Mouse (Mus musculus) midbrain, embryonic 11.5 days (tissue): Measurements from ENCODE around the gene Washc3. TPM values are rescaled to one million over a fixed set of nuclear protein-coding genes. Genes with fewer than 3 reads are reported as not detected.

Source experiments
- ATAC-seq: fragments of 200-750 bp; cut with Nextera tagmentation; 2 replicates; pipeline ENCODE4 v1.8.0; 2017; ENCODE audit warnings: moderate TSS enrichment, moderate library complexity; ENCODE audit not compliant: low FRiP score
- DNase-seq: peaks from one replicate; pipeline ENCODE4 v3.0.0; 2015; ENCODE audit warnings: low spot score; ENCODE audit errors: missing footprints
- H3K27ac ChIP-seq: fragments of 300-500 bp; sonication (generic); 2 replicates; pipeline ENCODE4 v1.5.1; 2014; ENCODE audit warnings: low read depth, low read length
- H3K27me3 ChIP-seq: fragments of 300-500 bp; sonication (generic); 2 replicates; pipeline ENCODE4 v1.6.1; 2014; ENCODE audit warnings: mild to moderate bottlenecking, low read length, moderate library complexity, mixed read lengths; ENCODE audit not compliant: control insufficient read depth, insufficient read depth
- H3K36me3 ChIP-seq: fragments of 300-500 bp; sonication (generic); 2 replicates; pipeline ENCODE4 v1.6.1; 2014; ENCODE audit warnings: mild to moderate bottlenecking, low read length, moderate library complexity, mixed read lengths; ENCODE audit not compliant: control insufficient read depth, insufficient read depth
- H3K4me1 ChIP-seq: fragments of 300-500 bp; sonication (generic); 2 replicates; pipeline ENCODE4 v1.6.1; 2014; ENCODE audit warnings: low read length; ENCODE audit not compliant: control insufficient read depth, insufficient read depth
- H3K4me2 ChIP-seq: fragments of 300-500 bp; sonication (generic); 2 replicates; pipeline ENCODE4 v1.6.1; 2014; ENCODE audit warnings: mild to moderate bottlenecking, moderate library complexity
- H3K4me3 ChIP-seq: fragments of 300-500 bp; sonication (generic); 2 replicates; pipeline ENCODE4 v1.5.1; 2014; ENCODE audit warnings: low read depth, low read length
- H3K9ac ChIP-seq: fragments of 300-500 bp; sonication (generic); 2 replicates; pipeline ENCODE4 v1.6.1; 2014; ENCODE audit warnings: low read length
- H3K9me3 ChIP-seq: fragments of 300-500 bp; sonication (generic); 2 replicates; pipeline ENCODE4 v1.6.1; 2016; ENCODE audit warnings: low read length; ENCODE audit not compliant: control insufficient read depth
- WGBS: fragments of 180-500 bp; shearing (Covaris S2); extraction: QIAGEN DNeasy Blood & Tissue Kit; methylation state at CpG from one replicate; pipeline ENCODE4 v1.1.7; 2014; 5-methylcytosine and 5-hydroxymethylcytosine counted together
- polyA plus RNA-seq: library from polyadenylated mRNA; unstranded; fragments of >200 nt; fragmentation: Nextera tagmentation; extraction: Ambion mirVana; gene quantifications from 2 replicates; pipeline ENCODE4 v1.2.1, GENCODE M21; 2014

Gene Washc3
- 48.1 and 51.7 TPM in 2 replicates for polyA plus RNA-seq

GRCm38 (mm10) chr10:88200951-88201638 is at the start of gene Washc3:
Gene Washc3, plus strand, starts transcription at chr10:88201093.
- Histone ChIP-seq H3K27ac (peak within 1 kb of the TSS; percentile 49; the same call in 1 of the 2 replicates), H3K27me3 (no peaks in the 10 kb centered on the region), H3K36me3 (no peaks in the 10 kb centered on the region), H3K4me1 (no peaks in the 10 kb centered on the region; the same call in 1 of the 2 replicates), H3K4me2 (peak within 1 kb of the TSS; percentile 55), H3K9ac (peak within 1 kb of the TSS; percentile 84), H3K4me3 (peak within 1 kb of the TSS; percentile 60), H3K9me3 (no peaks in the 10 kb centered on the region)
- ATAC-seq (peak; percentile 99), DNase-seq (peak; percentile 99)
- WGBS, result 5% methylated on average over 23 of the region's 23 CpGs

- Histone ChIP-seq H3K4me3 (no peak overlapping the region), H3K4me1 (peaks cover 5% of the 10 kb centered on the region), H3K27me3 (no peaks in the 10 kb centered on the region), H3K9me3 (no peaks in the 10 kb centered on the region), H3K4me2 (no peak overlapping the region), H3K27ac (no peak overlapping the region), H3K36me3 (peaks cover 5% of the 10 kb centered on the region), H3K9ac (no peak overlapping the region)
- DNase-seq (no peak), ATAC-seq (no peak)
- WGBS, result 97% methylated on average over 6 of the region's 6 CpGs
These were observed 49.2 kb upstream of the Washc3 start for GRCm38 (mm10) chr10:88151658-88152057.

- Histone ChIP-seq H3K4me1 (no peaks in the 10 kb centered on the region), H3K9ac (no peak overlapping the region), H3K27ac (no peak overlapping the region), H3K27me3 (no peaks in the 10 kb centered on the region), H3K36me3 (peaks cover 11% of the 10 kb centered on the region), H3K4me2 (no peak overlapping the region), H3K4me3 (no peak overlapping the region), H3K9me3 (no peaks in the 10 kb centered on the region; the same call in 1 of the 2 replicates)
- DNase-seq (no peak), ATAC-seq (no peak)
- 92% methylated on average over 2 of the region's 2 CpGs for WGBS
These were observed 38.8 kb upstream of the Washc3 start for GRCm38 (mm10) chr10:88162096-88162495.

- peaks cover 11% of the 10 kb centered on the region for H3K36me3 ChIP-seq
- H3K27me3 ChIP-seq, result no peaks in the 10 kb centered on the region
- WGBS, result 94% methylated on average over 5 of the region's 5 CpGs
- H3K4me1 ChIP-seq, result no peaks in the 10 kb centered on the region
- H3K4me3 ChIP-seq, result no peak overlapping the region
- no peak overlapping the region for H3K4me2 ChIP-seq
- DNase-seq, result no peak
- no peaks in the 10 kb centered on the region; the same call in 1 of the 2 replicates for H3K9me3 ChIP-seq
- no peak overlapping the region for H3K9ac ChIP-seq
- H3K27ac ChIP-seq, result no peak overlapping the region
- ATAC-seq, result no peak
These were observed 38.2 kb upstream of the Washc3 start for GRCm38 (mm10) chr10:88162676-88163075.

GRCm38 (mm10) chr10:88166158-88166557 is 34.7 kb upstream of the Washc3 start:
- Histone ChIP-seq H3K9me3 (no peaks in the 10 kb centered on the region; the same call in 1 of the 2 replicates), H3K27ac (no peak overlapping the region), H3K9ac (no peak overlapping the region), H3K4me1 (no peaks in the 10 kb centered on the region), H3K36me3 (peaks cover 7% of the 10 kb centered on the region), H3K27me3 (no peaks in the 10 kb centered on the region), H3K4me2 (no peak overlapping the region), H3K4me3 (no peak overlapping the region)
- 95% methylated on average over 3 of the region's 3 CpGs for WGBS
- DNase-seq, result no peak
- no peak for ATAC-seq

- H3K4me3 ChIP-seq, result no peak overlapping the region
- no peak overlapping the region for H3K27ac ChIP-seq
- DNase-seq, result no peak
- 86% methylated on average over 7 of the region's 7 CpGs for WGBS
- ATAC-seq, result no peak
- H3K27me3 ChIP-seq, result no peaks in the 10 kb centered on the region
- no peaks in the 10 kb centered on the region; the same call in 1 of the 2 replicates for H3K9me3 ChIP-seq
- H3K36me3 ChIP-seq, result peaks cover 2% of the 10 kb centered on the region; the same call in 1 of the 2 replicates
- H3K4me2 ChIP-seq, result no peak overlapping the region
- no peaks in the 10 kb centered on the region for H3K4me1 ChIP-seq
- H3K9ac ChIP-seq, result no peak overlapping the region
These were observed 33.3 kb upstream of the Washc3 start for GRCm38 (mm10) chr10:88167438-88168077.

GRCm38 (mm10) chr10:88200541-88200940 is 352 bp upstream of the Washc3 start:
- no peaks in the 10 kb centered on the region for H3K27me3 ChIP-seq
- no peak overlapping the region for H3K27ac ChIP-seq
- no peaks in the 10 kb centered on the region for H3K9me3 ChIP-seq
- 17% methylated on average over 4 of the region's 4 CpGs for WGBS
- H3K4me1 ChIP-seq, result no peaks in the 10 kb centered on the region; the same call in 1 of the 2 replicates
- no peaks in the 10 kb centered on the region for H3K36me3 ChIP-seq
- DNase-seq (peak; percentile 87), ATAC-seq (peak; percentile 74)
- H3K4me2 ChIP-seq, result peak overlapping the region; percentile 55; the same call in 1 of the 2 replicates
- H3K4me3 ChIP-seq, result peak overlapping the region; percentile 60; the same call in 1 of the 2 replicates
- no peak overlapping the region; the same call in 1 of the 2 replicates for H3K9ac ChIP-seq

GRCm38 (mm10) chr10:88201650-88202049 is 757 bp downstream of the Washc3 start:
- H3K9me3 ChIP-seq, result no peaks in the 10 kb centered on the region
- H3K4me3 ChIP-seq, result peak overlapping the region; percentile 60
- no peak for ATAC-seq
- H3K4me2 ChIP-seq, result peak overlapping the region; percentile 55
- no peak for DNase-seq
- H3K4me1 ChIP-seq, result no peaks in the 10 kb centered on the region; the same call in 1 of the 2 replicates
- no peak overlapping the region for H3K27ac ChIP-seq
- H3K9ac ChIP-seq, result peak overlapping the region; percentile 84
- H3K27me3 ChIP-seq, result no peaks in the 10 kb centered on the region
- 78% methylated on average over 13 of the region's 13 CpGs for WGBS
- no peaks in the 10 kb centered on the region for H3K36me3 ChIP-seq

DNA sequence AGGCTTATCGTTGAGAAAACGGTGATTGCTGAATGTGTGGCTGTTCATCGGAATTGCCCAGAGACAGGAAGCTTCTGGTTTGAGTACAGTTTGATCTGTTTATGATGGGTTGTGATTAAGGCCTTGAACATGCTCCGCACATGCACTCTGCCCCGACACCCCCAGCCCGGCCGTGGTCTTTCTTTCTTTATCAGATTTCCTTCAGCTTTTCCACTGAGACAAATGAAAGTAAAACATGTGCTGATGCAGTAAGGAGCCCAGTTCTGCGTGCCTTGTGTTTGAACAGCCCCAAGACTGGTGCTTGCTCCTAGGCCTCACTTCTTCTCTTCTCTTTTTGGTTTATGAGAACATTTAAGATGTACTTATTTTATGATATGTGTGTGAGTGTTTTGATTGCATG is 1.7 kb downstream of the Washc3 start:
- WGBS, result 96% methylated on average over 8 of the region's 8 CpGs
- no peak overlapping the region for H3K27ac ChIP-seq

More for the DNA sequence above, 1.7 kb downstream of the Washc3 start:
- H3K36me3 ChIP-seq, result no peaks in the 10 kb centered on the region
- ATAC-seq (no peak), DNase-seq (no peak)
- no peak overlapping the region for H3K4me3 ChIP-seq
- H3K4me2 ChIP-seq, result no peak overlapping the region
- H3K9ac ChIP-seq, result no peak overlapping the region
- no peaks in the 10 kb centered on the region for H3K27me3 ChIP-seq
- no peaks in the 10 kb centered on the region for H3K9me3 ChIP-seq
- no peaks in the 10 kb centered on the region; the same call in 1 of the 2 replicates for H3K4me1 ChIP-seq
